Mouse (Mus musculus) left cerebral cortex, adult 11 months (tissue): Measurements from ENCODE around the gene Ndufb6.
A peak's percentile ranks its signal among the peaks of the same experiment; 100 is the strongest.
"Not testable (repeated sequence)": the region's sequence is repeated elsewhere in the genome, so short reads cannot be mapped to it uniquely, and the experiment has no call there.

ENCODE experiments used
- DNase-seq: peaks from one replicate; pipeline ENCODE4 v3.0.0; 2022; ENCODE audit warnings: low spot score

Gene Ndufb6

GRCm38 (mm10) chr4:40279276-40279900, at the start of gene Ndufb6:
Gene Ndufb6, minus strand, starts transcription at chr4:40279421.
- DNase-seq: peak; percentile 84

GRCm38 (mm10) chr4:40327161-40327560, 47.9 kb upstream of the Ndufb6 start:
- no peak for DNase-seq

GRCm38 (mm10) chr4:40324620-40325019, 45.4 kb upstream of the Ndufb6 start:
- no peak for DNase-seq

GRCm38 (mm10) chr4:40317404-40317803, 38.2 kb upstream of the Ndufb6 start:
- DNase-seq: no peak

GRCm38 (mm10) chr4:40313026-40313425, 33.8 kb upstream of the Ndufb6 start:
- DNase-seq: no peak

- no peak for DNase-seq
Measured at GRCm38 (mm10) chr4:40312213-40312612, 33.0 kb upstream of the Ndufb6 start.

- no peak for DNase-seq
Measured at GRCm38 (mm10) chr4:40310796-40311383, 31.7 kb upstream of the Ndufb6 start.

GRCm38 (mm10) chr4:40309682-40310081, 30.5 kb upstream of the Ndufb6 start:
- no peak for DNase-seq

GRCm38 (mm10) chr4:40302445-40303125, 23.4 kb upstream of the Ndufb6 start:
- DNase-seq: no peak

- DNase-seq: peak; percentile 57
Measured at GRCm38 (mm10) chr4:40301076-40301789, 22.0 kb upstream of the Ndufb6 start.

GRCm38 (mm10) chr4:40299169-40299568, 19.9 kb upstream of the Ndufb6 start:
- DNase-seq: no peak

GRCm38 (mm10) chr4:40291511-40291910, 12.3 kb upstream of the Ndufb6 start:
- DNase-seq: not testable (repeated sequence)

GRCm38 (mm10) chr4:40289046-40289445, 9.8 kb upstream of the Ndufb6 start:
- DNase-seq: no peak

GRCm38 (mm10) chr4:40287415-40287814, 8.2 kb upstream of the Ndufb6 start:
- DNase-seq: no peak

- DNase-seq: peak; percentile 64
Measured at GRCm38 (mm10) chr4:40285582-40285981, 6.4 kb upstream of the Ndufb6 start.

- DNase-seq: no peak
Measured at GRCm38 (mm10) chr4:40278880-40279275, 343 bp downstream of the Ndufb6 start.

GRCm38 (mm10) chr4:40269430-40270032, 9.7 kb downstream of the Ndufb6 start, which contains the start of the genes Smim27 and Topors:
Gene Smim27, plus strand, starts transcription at chr4:40269579.
Gene Topors, minus strand, starts transcription at chr4:40269850.
- peak; percentile 93 for DNase-seq

- no peak for DNase-seq
Measured at GRCm38 (mm10) chr4:40268835-40269234, 10.4 kb downstream of the Ndufb6 start.

GRCm38 (mm10) chr4:40268204-40268813, 10.9 kb downstream of the Ndufb6 start:
- peak; percentile 82 for DNase-seq

- no peak for DNase-seq
Measured at GRCm38 (mm10) chr4:40267681-40268080, 11.5 kb downstream of the Ndufb6 start.

GRCm38 (mm10) chr4:40264321-40264720, 14.9 kb downstream of the Ndufb6 start:
- no peak for DNase-seq
